14 mouse cellular contexts compared by ENCODE assay signal in the genomic region with DNA sequence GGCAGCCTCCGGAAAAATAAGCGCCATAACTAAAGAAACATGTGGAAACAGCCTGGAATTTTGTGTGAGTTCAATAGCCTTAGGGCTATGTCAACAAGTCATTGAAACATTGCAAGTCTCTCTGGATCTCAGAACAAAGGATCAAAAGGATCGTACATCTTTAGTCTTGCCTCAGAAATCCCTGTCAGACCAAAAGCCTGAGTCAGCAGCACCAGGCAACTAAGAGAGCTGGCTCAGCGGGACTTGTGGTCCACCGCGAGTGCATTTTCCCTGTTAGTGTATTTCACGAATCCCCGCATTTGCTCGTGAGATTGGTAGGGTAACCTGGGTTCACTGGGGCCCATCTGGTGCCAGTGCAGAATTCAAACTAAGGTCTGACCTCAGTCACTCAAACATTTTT. TPM values are rescaled to one million over a fixed set of nuclear protein-coding genes. Genes with fewer than 3 reads are reported as not detected.
DNase-seq lines count a peak whose midpoint lies in the region; ATAC-seq and TF ChIP-seq lines count a peak whose summit lies in the region.
"Had no signal": no experiment of that assay in that cellular context is flagged by ENCODE, and none has a peak within 500 bp of the region (broad histone marks: within the 10 kb centered on the region; RNA-seq: fewer than 3 reads in every experiment).

No protein-coding gene starts in this region.

- no peak for TF ChIP-seq EP300 in CH12.LX (IDR thresholded peaks at IDR 0.05; ENCODE audit: low read length)

- H3K36me3 ChIP-seq in kidney, postnatal 0 days (ENCODE audit: insufficient read depth, low read length): no peaks in the 10 kb centered on the region
- no peaks in the 10 kb centered on the region for H3K36me3 ChIP-seq in CH12.LX (replicated peaks in 1 of 2; ENCODE audit: control insufficient read depth in 1 of 2, insufficient read depth in 1 of 2, low read length in 1 of 2)

- in situ Hi-C loops in CH12.LX (cut with MboI; ENCODE audit: low pct_ligation_motif_present, low pct_unique_long_range_greater_than_20kb, low sequenced_read_pairs): no loop called here

- no peaks in the 10 kb centered on the region for H3K79me2 ChIP-seq in CH12.LX (replicated peaks; ENCODE audit: control insufficient read depth, extremely low read depth, insufficient read depth, poor library complexity, severe bottlenecking)

- ATAC-seq in kidney, postnatal 0 days (replicated peaks; ENCODE audit: low FRiP score, low read depth): no peak
- ATAC-seq: forebrain, embryonic 14.5 days; hindbrain, postnatal 0 days had no signal

- no peak overlapping the region for H3K9ac ChIP-seq in kidney, postnatal 0 days (ENCODE audit: low read depth, low read length)
- no peak overlapping the region for H3K9ac ChIP-seq in CH12.LX (ENCODE audit: insufficient read depth, low read depth)

- dilution Hi-C loops in CH12.LX (cut with MboI; ENCODE audit: extremely low pct_ligation_motif_present, extremely low pct_unique_long_range_greater_than_20kb, low sequenced_read_pairs): no loop called here

- peak overlapping the region; percentile 72 for H3K27ac ChIP-seq in kidney, postnatal 0 days
- no peak overlapping the region for H3K27ac ChIP-seq in CH12.LX (ENCODE audit: insufficient read depth, low read depth)
- peak overlapping the region; percentile 20 for H3K27ac ChIP-seq in bone marrow macrophage, adult 2 months (ENCODE audit: insufficient read depth, low read depth, low read length)
- H3K27ac ChIP-seq: heart, adult 2 months; hindbrain, postnatal 0 days had no signal

- no peak for TF ChIP-seq POLR2A in CH12.LX (IDR thresholded peaks at IDR 0.05; ENCODE audit: low read depth, low read length)
- TF ChIP-seq POLR2A in bone marrow macrophage, adult 2 months (IDR thresholded peaks at IDR 0.05; ENCODE audit: borderline replicate concordance, low read depth, low read length): no peak

- intact Hi-C loops in left cerebral cortex, postnatal 14 days (cut with DNase I): no loop called here

- no peaks in the 10 kb centered on the region for H3K27me3 ChIP-seq in kidney, postnatal 0 days (ENCODE audit: insufficient read depth, low read length)
- peaks cover 31% of the 10 kb centered on the region for H3K27me3 ChIP-seq in CH12.LX (replicated peaks)

- H3K4me1 ChIP-seq in kidney, postnatal 0 days (replicated peaks; ENCODE audit: insufficient read depth, low read length): 0 out of 2 replicates have a peak, but pooled peaks cover 7% of the 10 kb centered on the region
- H3K4me1 ChIP-seq in CH12.LX (ENCODE audit: control insufficient read depth in 1 of 2, insufficient read depth in 2 of 2): peaks cover 3 to 9% of the 10 kb centered on the region in 2 experiments
- peaks cover 28% of the 10 kb centered on the region for H3K4me1 ChIP-seq in bone marrow macrophage, adult 2 months (ENCODE audit: control insufficient read depth, insufficient read depth, low read length)

- DNase-seq in kidney, postnatal 0 days (ENCODE audit: low spot score): peak; percentile 85
- no peak for DNase-seq in kidney, adult 11 months
- no peak for DNase-seq in CH12.LX (ENCODE audit: extremely low read depth)
- DNase-seq in kidney, postnatal 10 days: peak; percentile 39
- DNase-seq in left cerebral cortex, postnatal 14 days (ENCODE audit: low spot score in 2 of 2): no peak
- no peak for DNase-seq in c-Kit-positive CD71-positive TER-119-positive erythroid progenitor cells, embryonic 14.5 days (ENCODE audit: low spot score)
- DNase-seq in frontal cortex, postnatal 10 days (ENCODE audit: low spot score in 2 of 2): no peak
- DNase-seq: adrenal gland, postnatal 14 days; cerebellum, adult 8-10 months; heart, adult 2 months; thymus, postnatal 4 days had no signal

- TF ChIP-seq CTCF in kidney, postnatal 0 days (IDR thresholded peaks at IDR 0.05; ENCODE audit: low read depth): no peak
- no peak for TF ChIP-seq CTCF in CH12.LX (conservative IDR thresholded peaks at IDR 0.05 in 1 of 2, IDR thresholded peaks at IDR 0.05 in 1 of 2; ENCODE audit: low read depth in 2 of 2, low read length in 2 of 2)
- TF ChIP-seq CTCF in bone marrow macrophage, adult 2 months (IDR thresholded peaks at IDR 0.05; ENCODE audit: low read depth, low read length): no peak

- no peak overlapping the region for H3K4me3 ChIP-seq in kidney, postnatal 0 days (replicated peaks; ENCODE audit: low read depth, low read length)
- H3K4me3 ChIP-seq in CH12.LX (replicated peaks in 1 of 3; ENCODE audit: low read depth in 2 of 3, low read length in 2 of 3, poor library complexity in 1 of 3): no peak overlapping the region
- no peak overlapping the region for H3K4me3 ChIP-seq in bone marrow macrophage, adult 2 months (ENCODE audit: insufficient read depth, low read length)
- H3K4me3 ChIP-seq: heart, adult 2 months had no signal

- TF ChIP-seq RAD21 in CH12.LX (IDR thresholded peaks at IDR 0.05; ENCODE audit: low read depth, low read length): no peak

- 19% methylated on average over 9 of the region's 9 CpGs for whole genome bisulfite sequencing in kidney, postnatal 0 days

- no peak overlapping the region for H3K4me2 ChIP-seq in kidney, postnatal 0 days (ENCODE audit: low read length)
- H3K4me2 ChIP-seq in CH12.LX (ENCODE audit: insufficient read depth, low read depth, poor library complexity, severe bottlenecking): no peak overlapping the region

- no peaks in the 10 kb centered on the region for H3K9me3 ChIP-seq in kidney, postnatal 0 days (replicated peaks; ENCODE audit: low read length)
- H3K9me3 ChIP-seq in CH12.LX (replicated peaks; ENCODE audit: low read length): no peaks in the 10 kb centered on the region

TF ChIP-seq in CH12.LX, 34 proteins besides CTCF, POLR2A, EP300 and RAD21:
- no peak for TF ChIP-seq ETS1 (conservative IDR thresholded peaks at IDR 0.05; ENCODE audit: low read depth, low read length)
- no peak for TF ChIP-seq BHLHE40 (IDR thresholded peaks at IDR 0.05; ENCODE audit: low read depth, low read length)
- TF ChIP-seq MEF2A (IDR thresholded peaks at IDR 0.05; ENCODE audit: borderline replicate concordance, low read depth, low read length): no peak
- 0 out of 2 replicates have a peak, but pooled peaks have one; percentile 53 for TF ChIP-seq MAFK (IDR thresholded peaks at IDR 0.05; ENCODE audit: insufficient replicate concordance, low read length)
- no peak for TF ChIP-seq JUN (IDR thresholded peaks at IDR 0.05; ENCODE audit: insufficient read depth, low read depth, low read length)
- TF ChIP-seq ZMIZ1 (IDR thresholded peaks at IDR 0.05; ENCODE audit: low read depth, low read length): no peak
- TF ChIP-seq ZC3H11A (IDR thresholded peaks at IDR 0.05; ENCODE audit: low read depth, low read length): no peak
TF ChIP-seq in CH12.LX: peak in this region for 1.

RNA-seq across cellular contexts. Expression of gene Otulinl, which starts 1.2 kb away (rescaled TPM):
- 27.2 and 28.4 TPM in 2 replicates for polyA plus RNA-seq in kidney, postnatal 0 days (2015; fragmentation: Nextera tagmentation; extraction: Ambion mirVana)
- total RNA-seq in CH12.LX (2012; rRNA removed) (1.3 and 1.7 TPM in 2 replicates), CH12.LX (2014; rRNA removed) (1.5 and 2.5 TPM in 2 replicates)
- polyA plus RNA-seq in CH12.LX (2012; ENCODE audit: insufficient read length, low read depth): 0.84 and 1.3 TPM in 2 replicates
- polyA plus RNA-seq in bone marrow macrophage, adult 2 months (2012; ENCODE audit: insufficient read depth, insufficient read length, missing spikeins): 256 and 264 TPM in 2 replicates
- 10 to 100 TPM; 28.8 to 33.1 TPM for total RNA-seq in left cerebral cortex, postnatal 14 days (2021)

RNA-seq across cellular contexts. Expression of gene Otulin, which starts 52.1 kb away (rescaled TPM):
- 37.6 and 41.1 TPM in 2 replicates for polyA plus RNA-seq in kidney, postnatal 0 days (2015; fragmentation: Nextera tagmentation; extraction: Ambion mirVana)
- total RNA-seq in CH12.LX (2012; rRNA removed) (40.0 and 51.2 TPM in 2 replicates), CH12.LX (2014; rRNA removed) (80.2 and 84.6 TPM in 2 replicates)
- polyA plus RNA-seq in CH12.LX (2012; ENCODE audit: insufficient read length, low read depth): 84.8 and 91.0 TPM in 2 replicates
- polyA plus RNA-seq in bone marrow macrophage, adult 2 months (2012; ENCODE audit: insufficient read depth, insufficient read length, missing spikeins): 98.6 and 100 TPM in 2 replicates
- total RNA-seq in left cerebral cortex, postnatal 14 days (2021): 10 to 100 TPM; 20.8 to 23.1 TPM

Comparison
In these comparisons a context has a peak if more than half of its experiments do, and no peak if none do; other contexts are left out.
1. DNase-seq: peak in kidney, postnatal 0 days (single experiment) and kidney, postnatal 10 days (single experiment); none in kidney, adult 11 months (single experiment), CH12.LX (single experiment), left cerebral cortex, postnatal 14 days (0 of 2), c-Kit-positive CD71-positive TER-119-positive erythroid progenitor cells, embryonic 14.5 days (single experiment) and frontal cortex, postnatal 10 days (0 of 2).
2. RNA of gene Otulinl, which starts 1.2 kb away (polyA plus RNA-seq): 256 to 264 TPM in bone marrow macrophage, adult 2 months and 27.2 to 28.4 TPM in kidney, postnatal 0 days; 0.84 to 1.3 TPM in CH12.LX; every median in the first group is over 10 times any median in the second.